ENCODE assay signal across 8 mouse cellular contexts in genomic region chr7:81571108-81571940, GRCm38 (mm10). TPM values are rescaled to one million over a fixed set of nuclear protein-coding genes. Genes with fewer than 3 reads are reported as not detected.
DNase-seq lines count a peak whose midpoint lies in the region; ATAC-seq and TF ChIP-seq lines count a peak whose summit lies in the region.

Whamm (plus strand) TSS chr7:81571266.

- H3K4me3 ChIP-seq in embryonic facial prominence, embryonic 13.5 days: peak within 1 kb of the TSS; percentile 85
- peak within 1 kb of the TSS; percentile 89 for H3K4me3 ChIP-seq in kidney, adult 2 months (ENCODE audit: insufficient read depth, low read depth, low read length)
- peak within 1 kb of the TSS; percentile 85 for H3K4me3 ChIP-seq in limb, embryonic 12.5 days (replicated peaks)
- H3K4me3 ChIP-seq in midbrain, embryonic 15.5 days: peak within 1 kb of the TSS; percentile 93
- H3K4me3 ChIP-seq in spleen, adult 2 months (ENCODE audit: extremely low read depth, insufficient read depth, insufficient read length): peak within 1 kb of the TSS; percentile 83

- peak; percentile 84 for DNase-seq in 3134 (ENCODE audit: extremely low read depth, insufficient read length, low spot score)
- peak; percentile 95 for DNase-seq in adrenal gland, postnatal 36 days
- DNase-seq in heart, adult 18-20 months: peak; percentile 95 to 97
- peak; percentile 97 for DNase-seq in kidney, adult 2 months
- DNase-seq in spleen, adult 2 months (ENCODE audit: low read depth in 1 of 2, low spot score in 2 of 2): peak; percentile 87 to 93

- peak within 1 kb of the TSS; percentile 86 for H3K9ac ChIP-seq in embryonic facial prominence, embryonic 13.5 days
- H3K9ac ChIP-seq in limb, embryonic 12.5 days (replicated peaks): peak within 1 kb of the TSS; percentile 82
- H3K9ac ChIP-seq in midbrain, embryonic 15.5 days: peak within 1 kb of the TSS; percentile 90

- H3K9me3 ChIP-seq in embryonic facial prominence, embryonic 13.5 days: no peaks in the 10 kb centered on the region
- H3K9me3 ChIP-seq in limb, embryonic 12.5 days: no peaks in the 10 kb centered on the region
- no peaks in the 10 kb centered on the region for H3K9me3 ChIP-seq in midbrain, embryonic 15.5 days

- ATAC-seq in embryonic facial prominence, embryonic 13.5 days (ENCODE audit: insufficient number of reproducible peaks, insufficient read depth, low FRiP score, low TSS enrichment, low read depth): peak; percentile 98
- ATAC-seq in limb, embryonic 12.5 days (ENCODE audit: insufficient number of reproducible peaks, insufficient read depth, low FRiP score, low TSS enrichment, low read depth): peak; percentile 99
- peak; percentile 100 for ATAC-seq in midbrain, embryonic 15.5 days (replicated peaks)

- H3K36me3 ChIP-seq in embryonic facial prominence, embryonic 13.5 days: 0 out of 2 replicates have a peak, but pooled peaks cover 3% of the 10 kb centered on the region
- H3K36me3 ChIP-seq in kidney, adult 2 months (ENCODE audit: control insufficient read depth, insufficient read depth, low read length): no peaks in the 10 kb centered on the region
- 0 out of 2 replicates have a peak, but pooled peaks cover 7% of the 10 kb centered on the region for H3K36me3 ChIP-seq in limb, embryonic 12.5 days
- H3K36me3 ChIP-seq in midbrain, embryonic 15.5 days (replicated peaks): 0 out of 2 replicates have a peak, but pooled peaks cover 4% of the 10 kb centered on the region
- H3K36me3 ChIP-seq in spleen, adult 2 months (ENCODE audit: control insufficient read depth, insufficient read depth, low read length): peaks cover 5% of the 10 kb centered on the region

- peak within 1 kb of the TSS; percentile 90 for H3K27ac ChIP-seq in embryonic facial prominence, embryonic 13.5 days
- H3K27ac ChIP-seq in kidney, adult 2 months (ENCODE audit: insufficient read depth, low read depth, low read length): peak within 1 kb of the TSS; percentile 87
- H3K27ac ChIP-seq in limb, embryonic 12.5 days: peak within 1 kb of the TSS; percentile 92
- H3K27ac ChIP-seq in midbrain, embryonic 15.5 days: peak within 1 kb of the TSS; percentile 97
- H3K27ac ChIP-seq in spleen, adult 2 months (ENCODE audit: insufficient read depth, low read length): peak within 1 kb of the TSS; percentile 95

- no peak for TF ChIP-seq CTCF in kidney, adult 2 months (conservative IDR thresholded peaks at IDR 0.05; ENCODE audit: insufficient read depth, insufficient read length, low read depth, low read length)
- no peak for TF ChIP-seq CTCF in spleen, adult 2 months (IDR thresholded peaks at IDR 0.05; ENCODE audit: extremely low read depth, insufficient read depth, insufficient read length, insufficient replicate concordance)

- H3K4me2 ChIP-seq in embryonic facial prominence, embryonic 13.5 days: peak within 1 kb of the TSS; percentile 84
- H3K4me2 ChIP-seq in limb, embryonic 12.5 days: peak within 1 kb of the TSS; percentile 79
- peak within 1 kb of the TSS; percentile 56 for H3K4me2 ChIP-seq in midbrain, embryonic 15.5 days

- WGBS in embryonic facial prominence, embryonic 13.5 days: under 1% methylated on average over 91 of the region's 96 CpGs
- WGBS in kidney, adult 2 months: under 1% methylated on average over 94 of the region's 96 CpGs
- WGBS in limb, embryonic 12.5 days: under 1% methylated on average over 96 of the region's 96 CpGs
- WGBS in midbrain, embryonic 15.5 days: under 1% methylated on average over 81 of the region's 96 CpGs
- WGBS in spleen, adult 2 months: under 1% methylated on average over 79 of the region's 96 CpGs

- H3K4me1 ChIP-seq in embryonic facial prominence, embryonic 13.5 days: peaks cover 12% of the 10 kb centered on the region
- peaks cover 5% of the 10 kb centered on the region; the same call in 1 of the 2 replicates for H3K4me1 ChIP-seq in kidney, adult 2 months (ENCODE audit: control insufficient read depth, insufficient read depth, low read length)
- H3K4me1 ChIP-seq in limb, embryonic 12.5 days (replicated peaks): peaks cover 7% of the 10 kb centered on the region; the same call in 1 of the 2 replicates
- H3K4me1 ChIP-seq in midbrain, embryonic 15.5 days: peaks cover 17% of the 10 kb centered on the region
- peaks cover 6% of the 10 kb centered on the region for H3K4me1 ChIP-seq in spleen, adult 2 months (ENCODE audit: control insufficient read depth, insufficient read depth, insufficient read length)

- peak; percentile 94 for TF ChIP-seq POLR2A in kidney, adult 2 months (IDR thresholded peaks at IDR 0.05; ENCODE audit: low read depth, low read length)
- peak; percentile 97 for TF ChIP-seq POLR2A in spleen, adult 2 months (IDR thresholded peaks at IDR 0.05; ENCODE audit: low read depth, low read length)

- no peaks in the 10 kb centered on the region for H3K27me3 ChIP-seq in embryonic facial prominence, embryonic 13.5 days
- no peaks in the 10 kb centered on the region for H3K27me3 ChIP-seq in kidney, adult 2 months (replicated peaks; ENCODE audit: control insufficient read depth, insufficient read depth, low read length)
- H3K27me3 ChIP-seq in limb, embryonic 12.5 days: no peaks in the 10 kb centered on the region
- H3K27me3 ChIP-seq in midbrain, embryonic 15.5 days (replicated peaks): no peaks in the 10 kb centered on the region
- H3K27me3 ChIP-seq in spleen, adult 2 months (ENCODE audit: control insufficient read depth, insufficient read depth, low read length): no peaks in the 10 kb centered on the region

RNA-seq across cellular contexts. Expression of gene Whamm, which starts in this region (rescaled TPM):
- 10 to 100 TPM; 20.4 to 21.2 TPM for total RNA-seq in adrenal gland, postnatal 36 days (2021)
- polyA plus RNA-seq in embryonic facial prominence, embryonic 13.5 days (2015; fragmentation: Nextera tagmentation; extraction: Ambion mirVana): 2.5 and 4.4 TPM in 2 replicates
- 1 to 10 TPM; 7.3 to 9.1 TPM for total RNA-seq in heart, adult 18-20 months (2021)
- 14.1 and 16.0 TPM in 2 replicates for polyA plus RNA-seq in kidney, adult 2 months (2012; rRNA removed)
- 4.0 and 4.5 TPM in 2 replicates for polyA plus RNA-seq in limb, embryonic 12.5 days (2016; fragmentation: Nextera tagmentation; extraction: Ambion mirVana)
- 6.0 and 6.9 TPM in 2 replicates for polyA plus RNA-seq in midbrain, embryonic 15.5 days (2015; fragmentation: Nextera tagmentation; extraction: Ambion mirVana)
- polyA plus RNA-seq in spleen, adult 2 months (2012; rRNA removed): 21.4 and 34.6 TPM in 2 replicates

Comparison
In these comparisons a context has a peak if more than half of its experiments do, and no peak if none do; other contexts are left out.
1. Peak in every context shown above with its lines: DNase-seq, ATAC-seq, H3K4me3 ChIP-seq and H3K27ac ChIP-seq.